Mouse (Mus musculus) hindbrain, postnatal 0 days (tissue): ENCODE measurements around the gene Dhcr24. TPM values are rescaled to one million over a fixed set of nuclear protein-coding genes. Genes with fewer than 3 reads are reported as not detected.

Experiments
- ATAC-seq: fragments of 200-750 bp; cut with Nextera tagmentation; 2 replicates; pipeline ENCODE4 v1.8.0; 2017; ENCODE audit warnings: mild to moderate bottlenecking, moderate TSS enrichment, moderate library complexity
- DNase-seq: peaks from one replicate; pipeline ENCODE4 v3.0.0-alpha.2; 2015; ENCODE audit warnings: low spot score
- H3K27ac ChIP-seq: fragments of 300-500 bp; sonication (generic); 2 replicates; pipeline ENCODE4 v1.5.1; 2014; ENCODE audit warnings: mild to moderate bottlenecking
- H3K27me3 ChIP-seq: fragments of 300-500 bp; sonication (generic); 2 replicates; pipeline ENCODE4 v1.6.1; 2014; ENCODE audit warnings: low read length, mixed read lengths; ENCODE audit not compliant: insufficient read depth
- H3K36me3 ChIP-seq: fragments of 300-500 bp; sonication (generic); 2 replicates; pipeline ENCODE4 v1.6.1; 2014; ENCODE audit warnings: low read length, mixed read lengths; ENCODE audit not compliant: insufficient read depth
- H3K4me1 ChIP-seq: fragments of 300-500 bp; sonication (generic); 2 replicates; pipeline ENCODE4 v1.6.1; 2014; ENCODE audit warnings: antibody characterized with exemption, low read length, mixed read lengths; ENCODE audit not compliant: insufficient read depth
- H3K4me2 ChIP-seq: fragments of 300-500 bp; sonication (generic); 2 replicates; pipeline ENCODE4 v1.6.1; 2014; ENCODE audit warnings: low read depth, mild to moderate bottlenecking, low read length, moderate library complexity, mixed read lengths
- H3K4me3 ChIP-seq: fragments of 300-500 bp; sonication (generic); 2 replicates; pipeline ENCODE4 v1.5.1; 2014; ENCODE audit warnings: low read length
- H3K9ac ChIP-seq: fragments of 300-500 bp; sonication (generic); replicated peaks from 2 replicates; pipeline ENCODE4 v1.6.1; 2014; ENCODE audit warnings: mild to moderate bottlenecking, low read length, moderate library complexity, mixed read lengths
- H3K9me3 ChIP-seq: fragments of 300-500 bp; sonication (generic); 2 replicates; pipeline ENCODE4 v1.6.1; 2016; ENCODE audit warnings: low read length, mixed read lengths
- CTCF ChIP-seq: IDR thresholded peaks from 2 replicates; pipeline ENCODE4 v1.5.1; 2016; ENCODE audit warnings: antibody characterized with exemption, control low read depth, low read depth
- WGBS: fragments of 180-500 bp; shearing (Covaris S2); extraction: QIAGEN DNeasy Blood & Tissue Kit; methylation state at CpG from one replicate; pipeline ENCODE4 v1.1.7; 2014; 5-methylcytosine and 5-hydroxymethylcytosine counted together
- polyA plus RNA-seq: library from polyadenylated mRNA; unstranded; fragments of >200 nt; fragmentation: Nextera tagmentation; extraction: Ambion mirVana; gene quantifications from 2 replicates; pipeline ENCODE4 v1.2.1, GENCODE M21; 2015
- total RNA-seq: library from RNA; depleted of rRNA; stranded (reverse); fragments of >200 nt; gene quantifications from 2 replicates; pipeline ENCODE4 v1.2.3, GENCODE M21; 2014

The Dhcr24 gene
- total and polyA plus RNA-seq, 2 experiments from 2014 or later: 8.7 to 127 TPM

- DNase-seq: no peak
- Histone ChIP-seq H3K27ac (no peak overlapping the region), H3K36me3 (no peaks in the 10 kb centered on the region), H3K9ac (no peak overlapping the region), H3K9me3 (no peaks in the 10 kb centered on the region), H3K4me3 (peak overlapping the region; percentile 10; the same call in 1 of the 2 replicates), H3K4me1 (0 out of 2 replicates have a peak, but pooled peaks cover 6% of the 10 kb centered on the region), H3K4me2 (peak overlapping the region; percentile 16), H3K27me3 (peaks cover 14% of the 10 kb centered on the region; the same call in 1 of the 2 replicates)
- no peak for ATAC-seq
- WGBS: 20% methylated on average over 28 of the region's 28 CpGs
- TF ChIP-seq CTCF: no peak
These were observed 61.9 kb downstream of the Dhcr24 start for GRCm38 (mm10) chr4:106622712-106623111.

- no peak for DNase-seq
- H3K36me3 ChIP-seq: no peaks in the 10 kb centered on the region
- TF ChIP-seq CTCF: no peak
- H3K4me2 ChIP-seq: no peak overlapping the region
- no peaks in the 10 kb centered on the region for H3K9me3 ChIP-seq
- H3K27ac ChIP-seq: no peak overlapping the region
- no peak overlapping the region for H3K4me3 ChIP-seq
- 0 out of 2 replicates have a peak, but pooled peaks cover 10% of the 10 kb centered on the region for H3K4me1 ChIP-seq
- no peak overlapping the region for H3K9ac ChIP-seq
- WGBS: 92% methylated on average over 10 of the region's 10 CpGs
- no peak for ATAC-seq
- peaks cover 14% of the 10 kb centered on the region; the same call in 1 of the 2 replicates for H3K27me3 ChIP-seq
These were observed 63.4 kb downstream of the Dhcr24 start for GRCm38 (mm10) chr4:106624271-106624670.

- Histone ChIP-seq H3K27ac (no peak overlapping the region), H3K27me3 (peaks cover 8% of the 10 kb centered on the region; the same call in 1 of the 2 replicates), H3K4me2 (no peak overlapping the region), H3K4me3 (no peak overlapping the region), H3K9me3 (no peaks in the 10 kb centered on the region), H3K36me3 (no peaks in the 10 kb centered on the region), H3K9ac (no peak overlapping the region), H3K4me1 (peaks cover 13% of the 10 kb centered on the region; the same call in 1 of the 2 replicates)
- 57% methylated on average over 5 of the region's 5 CpGs for WGBS
- ATAC-seq: no peak
- DNase-seq: peak; percentile 44
- no peak for TF ChIP-seq CTCF
These were observed 67.0 kb downstream of the Dhcr24 start for GRCm38 (mm10) chr4:106627809-106628208.

GRCm38 (mm10) chr4:106628650-106629360, 68.0 kb downstream of the Dhcr24 start:
- DNase-seq (no peak), ATAC-seq (no peak)
- 63% methylated on average over 9 of the region's 9 CpGs for WGBS
- no peaks in the 10 kb centered on the region for H3K36me3 ChIP-seq
- H3K4me2 ChIP-seq: no peak overlapping the region
- H3K4me1 ChIP-seq: peaks cover 23% of the 10 kb centered on the region
- no peaks in the 10 kb centered on the region for H3K9me3 ChIP-seq
- H3K9ac ChIP-seq: no peak overlapping the region
- no peak overlapping the region for H3K27ac ChIP-seq
- H3K4me3 ChIP-seq: no peak overlapping the region
- TF ChIP-seq CTCF: no peak
- H3K27me3 ChIP-seq: no peaks in the 10 kb centered on the region

GRCm38 (mm10) chr4:106629374-106629773, 68.5 kb downstream of the Dhcr24 start:
- DNase-seq (no peak), ATAC-seq (no peak)
- H3K27me3 ChIP-seq: no peaks in the 10 kb centered on the region
- TF ChIP-seq CTCF: no peak
- H3K36me3 ChIP-seq: no peaks in the 10 kb centered on the region
- no peak overlapping the region for H3K9ac ChIP-seq
- WGBS: 79% methylated on average over 5 of the region's 5 CpGs
- no peak overlapping the region for H3K27ac ChIP-seq
- no peak overlapping the region for H3K4me2 ChIP-seq
- H3K4me3 ChIP-seq: no peak overlapping the region
- H3K4me1 ChIP-seq: peaks cover 28% of the 10 kb centered on the region
- no peaks in the 10 kb centered on the region for H3K9me3 ChIP-seq

- H3K36me3 ChIP-seq: no peaks in the 10 kb centered on the region
- H3K4me3 ChIP-seq: no peak overlapping the region
- peak; percentile 87 for ATAC-seq
- H3K9me3 ChIP-seq: no peaks in the 10 kb centered on the region
- H3K27ac ChIP-seq: peak overlapping the region; percentile 85
- H3K9ac ChIP-seq: peak overlapping the region; percentile 45; the same call in 1 of the 2 replicates
- TF ChIP-seq CTCF: peak; percentile 84
- WGBS: 10% methylated on average over 14 of the region's 14 CpGs
- no peaks in the 10 kb centered on the region for H3K27me3 ChIP-seq
- DNase-seq: peak; percentile 94
- H3K4me1 ChIP-seq: peaks cover 32% of the 10 kb centered on the region
- peak overlapping the region; percentile 11; the same call in 1 of the 2 replicates for H3K4me2 ChIP-seq
These were observed 69.7 kb downstream of the Dhcr24 start for GRCm38 (mm10) chr4:106630333-106631220.
